Mouse (Mus musculus) spleen, adult 18-20 months (tissue): ENCODE measurements at regions not wholly inside any gene's neighbourhood (a gene's known extent, or its start where the extent isn't known, plus 50 kb on each side); places are given as distances from the start of the nearest gene placed in this dataset.

ENCODE experiments used
- DNase-seq, 2 experiments: peaks; one replicate each; pipeline ENCODE4 v3.0.0; 2022; ENCODE audit warnings: mixed read lengths in 2 of 2

DNA sequence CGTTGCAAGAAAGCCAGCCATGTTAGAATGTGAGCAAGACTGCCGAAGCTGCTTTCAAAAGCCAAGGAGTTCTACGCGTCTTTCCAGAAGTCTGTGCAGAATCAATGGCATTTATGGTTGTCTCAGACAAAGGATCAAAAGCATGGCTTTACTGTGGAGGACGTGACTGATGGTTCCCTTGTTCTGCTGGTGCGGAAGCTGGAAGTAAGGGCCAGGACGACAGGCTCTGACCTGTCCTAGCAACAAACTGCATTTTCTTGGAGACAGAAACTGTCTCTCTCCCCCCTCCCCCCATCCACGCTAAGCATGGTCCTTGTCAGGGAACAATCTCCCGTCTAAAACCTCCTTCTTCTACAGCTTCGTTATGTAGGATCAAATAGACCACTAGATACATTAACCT, 2780.3 kb upstream of the Gm7489 start:
- no peak for DNase-seq

- DNase-seq, result no peak
Measured at GRCm38 (mm10) chr15:51104796-51105195, 2779.9 kb upstream of the Gm7489 start.

- no peak for DNase-seq
Measured at GRCm38 (mm10) chr15:51105359-51106008, 2779.2 kb upstream of the Gm7489 start.

DNA sequence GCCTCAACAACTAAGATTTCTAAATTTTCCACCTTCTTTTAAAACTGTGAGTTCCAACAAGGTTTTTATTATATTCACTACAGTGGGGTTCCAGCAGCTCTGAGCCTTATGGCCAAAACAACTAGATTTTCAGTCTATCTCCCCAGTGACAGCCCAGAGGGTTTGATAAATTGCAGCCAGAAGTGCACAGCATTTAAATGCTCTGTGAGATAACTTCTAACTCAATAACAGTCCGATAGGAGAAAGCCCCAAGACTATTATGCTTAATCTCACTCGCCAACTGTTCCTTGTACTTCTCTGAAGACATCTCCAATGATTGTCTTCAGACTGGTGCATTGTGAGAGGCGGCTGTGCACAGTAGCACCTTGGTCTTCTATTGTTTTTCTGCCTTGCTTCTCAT, 2774.5 kb upstream of the Gm7489 start:
- DNase-seq, result no peak

GRCm38 (mm10) chr15:51125896-51126295, 2758.8 kb upstream of the Gm7489 start:
- DNase-seq, result no peak

DNA sequence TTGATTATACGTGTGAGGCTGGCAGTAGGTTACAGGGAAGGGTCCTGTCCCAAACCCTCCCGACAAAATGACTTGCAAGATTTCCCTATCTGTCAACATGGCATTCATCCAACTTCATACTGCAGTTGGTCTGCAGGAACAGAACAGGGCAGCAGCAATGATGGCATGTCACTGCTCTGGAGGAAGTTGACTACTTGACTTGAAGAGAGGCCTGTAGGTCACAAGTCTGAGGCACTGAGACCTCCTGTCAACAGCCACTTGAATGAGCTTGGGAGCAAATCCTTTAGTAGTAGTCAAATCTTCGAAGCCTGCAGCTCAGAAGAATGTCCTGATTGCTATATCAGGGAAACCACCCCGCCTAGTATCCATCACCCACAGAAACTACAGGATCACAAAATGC, 2753.7 kb upstream of the Gm7489 start:
- DNase-seq, result no peak

DNA sequence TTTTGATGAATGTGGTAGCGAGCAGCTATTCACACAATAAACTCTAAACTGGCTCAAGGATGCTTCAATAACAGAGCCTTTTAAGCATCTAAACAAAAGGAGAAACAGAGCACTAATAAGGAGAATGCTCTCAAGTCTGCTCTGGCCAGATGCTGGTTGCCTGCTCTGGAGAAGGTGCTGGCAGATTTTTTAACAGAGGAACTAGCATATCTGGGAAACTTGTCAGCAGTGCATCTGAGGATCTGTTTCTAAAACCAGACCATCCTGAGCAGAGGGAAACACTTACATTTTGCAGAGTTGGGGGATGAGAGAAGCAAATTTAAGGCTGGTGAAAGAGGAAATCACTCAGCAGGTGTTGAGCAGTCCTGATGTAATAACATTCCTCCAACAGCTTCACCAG, 2748.6 kb upstream of the Gm7489 start:
- DNase-seq, result no peak

DNA sequence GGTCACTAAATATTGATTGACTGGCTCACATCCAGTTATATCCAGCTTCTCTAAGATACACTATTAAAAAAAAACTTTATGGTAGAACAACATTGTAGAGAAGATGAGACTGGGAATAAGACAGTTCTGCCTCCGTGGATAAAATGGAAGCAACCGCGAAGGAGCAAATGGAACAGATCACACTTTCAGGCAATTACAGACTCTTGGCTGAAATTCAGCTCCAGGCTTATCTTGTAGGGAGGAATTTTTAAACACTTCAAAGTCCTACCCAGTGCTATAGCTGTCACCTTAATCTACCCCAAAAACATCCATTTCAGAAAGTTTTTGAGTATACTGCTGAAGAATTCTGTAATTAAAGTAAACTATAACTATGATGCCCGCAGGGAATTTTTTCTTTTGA, 2745.2 kb upstream of the Gm7489 start:
- no peak for DNase-seq

- DNase-seq, result no peak
Measured at GRCm38 (mm10) chr15:51173976-51174620, 2710.6 kb upstream of the Gm7489 start.

GRCm38 (mm10) chr15:51176466-51176865, 2708.2 kb upstream of the Gm7489 start:
- DNase-seq, result no peak

GRCm38 (mm10) chr15:51189134-51189533, 2695.6 kb upstream of the Gm7489 start:
- no peak for DNase-seq

GRCm38 (mm10) chr15:51197466-51198158, 2687.1 kb upstream of the Gm7489 start:
- DNase-seq, result no peak

- no peak for DNase-seq
Measured at GRCm38 (mm10) chr15:51203351-51203750, 2681.4 kb upstream of the Gm7489 start.

GRCm38 (mm10) chr15:51206050-51206449, 2678.7 kb upstream of the Gm7489 start:
- no peak for DNase-seq

GRCm38 (mm10) chr15:51206773-51207172, 2677.9 kb upstream of the Gm7489 start:
- no peak for DNase-seq

GRCm38 (mm10) chr15:51234873-51235272, 2649.8 kb upstream of the Gm7489 start:
- DNase-seq, result no peak

- DNase-seq, result no peak
Measured at GRCm38 (mm10) chr15:51244596-51244995, 2640.1 kb upstream of the Gm7489 start.

GRCm38 (mm10) chr15:51247259-51247658, 2637.4 kb upstream of the Gm7489 start:
- no peak for DNase-seq

GRCm38 (mm10) chr15:51248034-51248788, 2636.5 kb upstream of the Gm7489 start:
- no peak for DNase-seq

GRCm38 (mm10) chr15:51248789-51249040, 2636.0 kb upstream of the Gm7489 start:
- DNase-seq, result no peak

DNA sequence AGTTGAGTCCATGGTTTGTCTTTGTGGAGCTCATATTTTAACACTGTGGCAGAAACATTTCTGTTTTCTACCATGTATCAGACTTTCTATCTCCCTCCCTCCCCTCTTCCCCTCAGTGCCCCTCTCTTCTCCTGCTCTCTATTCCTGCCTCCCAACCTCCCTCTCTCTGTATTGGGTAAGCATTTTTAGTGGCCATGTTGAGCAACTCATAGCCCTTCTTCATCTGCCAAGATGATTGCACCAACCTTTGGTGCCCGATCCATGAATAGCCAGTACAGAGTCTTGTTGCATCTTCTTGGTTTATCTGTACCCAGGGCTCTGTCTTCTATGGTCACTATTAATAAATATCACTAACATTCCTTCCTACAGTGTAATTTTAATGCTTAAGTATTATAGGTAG, 2630.6 kb upstream of the Gm7489 start:
- no peak for DNase-seq

- no peak for DNase-seq
Measured at GRCm38 (mm10) chr15:51255203-51255615, 2629.5 kb upstream of the Gm7489 start.

GRCm38 (mm10) chr15:51256681-51257080, 2628.0 kb upstream of the Gm7489 start:
- DNase-seq, result no peak
